Mouse (Mus musculus) urinary bladder, postnatal 36 days (tissue): ENCODE measurements around the gene Eefsec.

Experiments used
- DNase-seq, 2 experiments: peaks; one replicate each; pipeline ENCODE4 v3.0.0; 2022; ENCODE audit warnings: low spot score in 2 of 2, mixed read lengths in 1 of 2

The Eefsec gene

DNA sequence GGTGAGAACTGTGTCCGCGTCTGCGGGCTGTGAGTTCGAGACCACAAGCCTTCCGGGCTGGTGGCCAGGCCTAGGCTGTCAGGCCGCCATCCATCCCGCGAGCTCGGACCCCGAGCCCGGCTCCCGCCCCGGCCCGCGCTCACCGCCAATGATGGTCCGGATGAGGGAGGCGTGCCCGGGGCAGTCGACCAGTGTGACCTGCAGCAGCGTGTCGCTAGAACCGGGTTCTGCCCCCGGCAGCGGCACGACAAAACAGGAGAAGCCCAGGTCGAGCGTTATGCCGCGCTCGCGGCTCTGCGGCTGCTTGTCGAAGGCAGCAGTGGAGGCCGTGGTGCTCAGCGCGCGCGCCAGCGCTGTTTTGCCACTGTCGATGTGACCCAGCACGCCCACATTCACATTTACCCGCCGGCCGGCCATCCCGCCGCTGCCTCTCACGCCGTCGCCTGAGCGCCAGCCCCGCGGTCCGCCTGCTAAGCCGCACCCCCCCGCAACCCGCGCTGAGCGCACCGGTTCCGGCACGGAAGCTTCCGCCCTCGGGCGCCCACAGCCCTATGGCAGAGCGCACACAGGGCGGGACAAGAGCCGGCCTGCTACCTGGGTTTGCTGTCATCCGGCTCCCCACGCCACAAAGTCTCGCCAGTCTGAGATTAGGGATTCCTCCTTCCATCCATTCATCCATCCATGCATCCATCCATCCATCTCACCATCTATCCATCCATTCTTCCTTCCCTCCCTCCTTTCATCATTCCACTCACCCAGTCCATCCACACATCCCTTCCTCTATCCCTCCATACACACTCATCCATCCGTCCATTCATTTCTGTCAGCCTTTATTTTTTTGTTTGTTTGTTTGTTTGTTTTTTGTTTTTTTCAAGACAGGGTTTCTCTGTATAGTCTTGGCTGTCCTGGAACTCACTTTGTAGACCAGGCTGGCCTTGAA, at the start of gene Eefsec:
Eefsec (minus strand) TSS at position 477 of the 940 bp plus-strand sequence.
- DNase-seq: peak; percentile 71 to 80

DNA sequence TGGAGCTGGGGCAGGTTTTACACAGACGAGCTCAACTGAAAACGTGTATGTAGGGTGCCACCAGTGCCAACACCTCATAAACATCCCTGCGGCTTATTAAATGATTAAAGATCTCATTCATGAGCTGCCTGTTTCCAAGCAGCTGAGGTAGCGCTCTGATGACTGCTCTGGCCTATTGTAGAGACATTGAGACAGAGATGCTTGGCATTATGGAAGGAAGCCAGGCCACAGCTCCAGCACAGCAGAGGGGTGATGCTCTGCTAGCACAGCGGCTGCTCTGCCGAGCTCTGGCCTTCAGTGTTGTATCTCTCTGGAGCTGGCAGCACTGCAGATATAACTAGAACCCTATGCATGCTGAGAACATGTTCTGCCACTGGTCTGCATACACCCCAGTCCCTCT, 47.4 kb upstream of the Eefsec start:
- no peak for DNase-seq

GRCm38 (mm10) chr6:88490629-88491354, 44.5 kb upstream of the Eefsec start:
- DNase-seq: peak in 1 of 2 experiments; percentile 39

GRCm38 (mm10) chr6:88489834-88490233, 43.5 kb upstream of the Eefsec start:
- DNase-seq: no peak

GRCm38 (mm10) chr6:88489026-88489425, 42.7 kb upstream of the Eefsec start:
- no peak for DNase-seq

DNA sequence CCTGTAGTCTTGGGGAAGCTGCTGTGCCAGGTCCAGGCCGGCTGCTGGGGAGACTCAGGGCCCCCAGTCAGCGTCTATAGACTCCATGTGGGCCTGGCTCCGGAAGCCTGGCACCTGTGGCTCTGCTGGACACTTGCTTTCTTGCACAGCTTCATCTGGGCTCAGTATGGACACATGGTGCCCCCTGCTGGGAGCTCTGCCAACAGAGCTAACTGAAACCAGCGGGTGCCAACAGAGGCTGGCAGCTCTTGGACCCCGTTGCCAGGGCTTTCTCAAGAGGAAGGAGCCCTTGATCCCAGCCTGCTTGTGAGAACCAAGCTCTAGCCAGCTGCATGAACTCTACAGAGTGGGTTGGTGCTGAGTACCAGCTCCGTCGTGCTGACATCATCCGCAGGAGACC, 40.6 kb upstream of the Eefsec start:
- peak in 1 of 2 experiments; percentile 56 for DNase-seq

DNA sequence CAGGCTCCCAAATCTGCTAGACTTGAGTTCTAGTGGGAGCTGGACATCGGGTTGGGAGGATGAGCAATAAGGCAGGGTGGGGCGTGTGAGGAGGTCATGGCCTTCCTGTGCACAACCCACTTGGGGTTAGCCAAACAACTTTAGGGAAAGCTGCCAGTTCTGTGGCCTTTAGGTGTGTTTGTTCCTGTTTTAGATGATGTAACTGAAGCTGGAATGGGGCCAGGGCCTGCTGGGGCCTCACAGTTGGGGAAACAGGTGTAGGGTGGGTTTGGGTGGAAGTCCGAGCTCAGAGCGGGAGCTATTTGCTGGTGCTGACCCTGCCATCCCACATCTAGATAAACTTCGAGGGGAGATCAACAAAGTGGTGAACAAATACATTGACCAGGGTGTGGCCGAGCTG, 39.0 kb upstream of the Eefsec start:
- DNase-seq: peak; percentile 11 to 15

DNA sequence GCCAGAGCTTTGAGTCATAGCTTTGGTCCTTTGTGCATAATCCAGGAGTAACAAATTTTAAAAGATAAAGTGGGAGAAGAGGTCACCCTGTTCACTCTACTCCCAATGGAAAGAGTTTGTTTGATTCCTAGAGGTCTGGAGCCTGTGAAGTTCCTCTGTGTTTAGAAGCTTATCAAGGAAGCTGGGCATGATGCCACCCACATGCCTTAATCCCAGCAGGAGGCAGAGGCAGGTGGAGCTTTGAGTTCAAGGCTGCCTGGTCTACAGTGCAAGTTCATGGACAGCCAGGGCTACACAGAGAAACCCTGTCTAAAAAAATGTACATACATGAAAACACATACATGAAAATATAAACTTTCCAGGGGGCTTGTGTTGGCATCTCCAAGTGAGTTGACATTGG, 37.6 kb upstream of the Eefsec start:
- no peak for DNase-seq

DNA sequence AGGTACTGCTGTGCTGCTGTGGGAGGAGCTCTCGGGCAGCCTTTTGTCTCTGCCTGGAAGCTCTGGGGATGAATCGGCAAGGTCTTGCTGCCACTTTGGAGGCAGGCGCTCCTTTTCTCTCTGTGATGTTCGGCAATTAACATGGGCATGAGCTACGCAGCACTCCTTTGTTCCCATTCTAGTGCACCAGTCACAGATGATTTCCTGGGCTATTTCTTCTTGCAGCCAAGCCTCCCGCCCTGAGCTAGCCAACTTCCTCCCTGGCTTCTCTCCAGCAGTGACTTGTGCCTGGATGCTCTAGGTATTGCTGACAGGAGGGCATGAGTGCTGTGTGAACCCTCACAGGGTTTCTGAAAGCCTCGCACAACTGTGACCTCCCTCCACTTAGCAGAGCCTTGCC, 36.8 kb upstream of the Eefsec start:
- no peak for DNase-seq

- DNase-seq: no peak
Measured at GRCm38 (mm10) chr6:88480421-88480820, 34.1 kb upstream of the Eefsec start.

GRCm38 (mm10) chr6:88469878-88470277, 23.5 kb upstream of the Eefsec start:
- DNase-seq: no peak

GRCm38 (mm10) chr6:88465181-88465920, 19.0 kb upstream of the Eefsec start, which contains the start of gene Ruvbl1:
Ruvbl1 (plus strand) TSS chr6:88465409.
- DNase-seq: peak; percentile 83 to 90

DNA sequence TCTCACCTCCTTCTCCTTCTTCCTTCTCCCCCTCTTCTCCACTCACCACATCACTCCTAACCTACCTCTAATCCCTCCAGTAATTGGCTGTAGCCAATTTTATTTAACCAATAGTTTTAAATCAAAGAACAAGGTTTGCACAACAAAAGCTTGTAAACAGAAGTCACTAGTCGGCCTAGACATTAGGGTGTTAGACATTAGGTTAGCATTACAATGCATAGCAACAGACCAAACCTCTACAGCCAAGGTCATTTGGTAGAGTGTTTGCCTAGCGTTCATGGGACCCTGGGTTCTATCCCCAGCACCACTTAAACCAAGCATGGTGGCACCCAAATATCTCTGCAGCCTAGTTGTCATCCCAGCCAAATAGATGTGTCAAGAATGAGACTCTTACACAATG, 8.2 kb upstream of the Eefsec start:
- DNase-seq: no peak

DNA sequence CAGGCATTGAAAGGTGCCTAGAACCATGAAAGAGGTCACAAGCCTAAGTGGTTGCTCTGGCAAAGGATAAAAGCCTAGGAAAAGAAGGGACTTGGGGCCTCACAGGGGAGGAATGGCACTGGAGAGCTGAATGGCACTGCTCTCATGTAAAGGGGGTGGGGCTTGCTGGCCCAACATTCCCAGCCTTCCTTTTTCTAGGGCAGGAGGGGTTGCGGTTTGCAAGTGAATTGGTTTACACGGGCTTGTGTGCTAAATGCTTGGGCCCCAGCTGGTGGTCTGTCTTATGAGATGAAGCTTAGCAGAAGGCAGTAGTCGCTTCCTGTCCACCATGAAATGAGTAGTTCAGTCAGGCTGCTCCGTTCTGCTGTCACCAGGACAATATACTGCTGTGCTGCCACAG, 1.1 kb upstream of the Eefsec start:
- no peak for DNase-seq

GRCm38 (mm10) chr6:88445661-88446060, 678 bp downstream of the Eefsec start:
- DNase-seq: no peak

DNA sequence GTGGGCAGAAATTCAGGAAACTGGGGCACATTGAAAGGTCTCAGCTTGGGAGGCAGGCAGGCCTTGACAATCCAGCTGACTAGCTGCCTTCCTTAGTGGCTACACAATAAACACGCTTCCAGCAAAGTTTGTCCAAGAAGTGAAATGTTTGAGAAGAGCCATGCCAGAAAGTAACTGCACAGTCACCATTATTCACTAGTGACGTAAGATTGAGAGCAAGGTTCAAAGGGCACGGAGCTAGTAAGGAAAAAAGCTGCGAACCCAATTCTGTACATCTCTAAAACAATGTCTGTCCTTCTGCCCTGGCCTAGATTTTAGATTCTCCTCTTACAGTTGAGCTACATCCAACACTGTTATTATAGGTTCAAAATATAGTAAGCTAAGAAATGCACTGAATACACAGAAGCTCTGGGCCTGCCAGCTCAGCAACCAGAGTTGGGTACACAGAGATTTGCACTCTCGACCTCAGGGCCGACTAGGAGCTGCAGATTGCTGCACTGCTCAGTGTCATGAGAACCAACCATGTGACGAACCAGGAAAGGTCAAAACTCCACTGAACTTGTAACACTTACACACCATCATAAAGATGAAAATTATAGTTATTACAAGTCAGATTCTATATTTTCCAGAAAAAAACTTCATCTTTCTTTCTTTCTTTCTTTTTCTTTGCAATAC, 2.1 kb downstream of the Eefsec start:
- no peak for DNase-seq

GRCm38 (mm10) chr6:88443446-88443845, 2.9 kb downstream of the Eefsec start:
- DNase-seq: no peak

- no peak for DNase-seq
Measured at GRCm38 (mm10) chr6:88442551-88442950, 3.8 kb downstream of the Eefsec start.

- no peak for DNase-seq
Measured at GRCm38 (mm10) chr6:88439056-88439455, 7.3 kb downstream of the Eefsec start.

DNA sequence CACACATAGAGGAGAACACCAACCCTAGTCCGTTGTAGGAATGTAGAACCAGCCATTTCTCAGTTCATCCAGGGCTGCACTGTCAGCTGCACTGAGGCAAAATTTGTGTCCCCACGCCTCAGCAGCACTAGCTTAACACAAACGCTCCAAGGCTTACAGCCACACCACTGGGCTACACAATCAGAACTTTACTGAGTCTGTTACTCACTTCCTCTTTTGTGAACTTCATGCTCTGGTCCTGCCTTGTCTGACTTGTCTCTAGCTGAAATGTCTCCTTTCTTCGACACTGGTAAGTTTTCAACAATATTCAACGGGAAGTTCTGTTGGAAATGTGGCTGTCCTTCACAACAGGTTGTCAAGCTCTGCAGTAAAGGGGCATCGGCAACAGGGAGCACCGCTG, 10.7 kb downstream of the Eefsec start:
- DNase-seq: no peak

GRCm38 (mm10) chr6:88431202-88431601, 15.1 kb downstream of the Eefsec start:
- peak in 1 of 2 experiments; percentile 44 for DNase-seq
